Mouse (Mus musculus) forebrain, embryonic 16.5 days (tissue): ENCODE measurements around the gene Fcgr1. TPM values are rescaled to one million over a fixed set of nuclear protein-coding genes. Genes with fewer than 3 reads are reported as not detected.
"Not testable (repeated sequence)": the region's sequence is repeated elsewhere in the genome, so short reads cannot be mapped to it uniquely, and the experiment has no call there.

Source experiments
- ATAC-seq: fragments of 200-750 bp; cut with Nextera tagmentation; 2 replicates; pipeline ENCODE4 v1.8.0; 2017; ENCODE audit warnings: mild to moderate bottlenecking, moderate library complexity
- H3K27ac ChIP-seq: fragments of 300-500 bp; sonication (generic); 2 replicates; pipeline ENCODE4 v1.5.1; 2014; ENCODE audit warnings: low read length, control low read depth
- H3K27me3 ChIP-seq: fragments of 300-500 bp; sonication (generic); replicated peaks from 2 replicates; pipeline ENCODE4 v1.6.1; 2014; ENCODE audit warnings: low read length; ENCODE audit not compliant: control insufficient read depth, insufficient read depth
- H3K36me3 ChIP-seq: fragments of 300-500 bp; sonication (generic); 2 replicates; pipeline ENCODE4 v1.6.1; 2014; ENCODE audit not compliant: control insufficient read depth, insufficient read depth
- H3K4me1 ChIP-seq: fragments of 300-500 bp; sonication (generic); replicated peaks from 2 replicates; pipeline ENCODE4 v1.6.1; 2014; ENCODE audit warnings: low read length; ENCODE audit not compliant: control insufficient read depth, insufficient read depth
- H3K4me2 ChIP-seq: fragments of 300-500 bp; sonication (generic); 2 replicates; pipeline ENCODE4 v1.6.1; 2014; ENCODE audit warnings: mild to moderate bottlenecking, low read length, control low read depth
- H3K4me3 ChIP-seq: fragments of 300-500 bp; sonication (generic); replicated peaks from 2 replicates; pipeline ENCODE4 v1.5.1; 2014; ENCODE audit warnings: mild to moderate bottlenecking, low read length, control low read depth
- H3K9ac ChIP-seq: fragments of 300-500 bp; sonication (generic); replicated peaks from 2 replicates; pipeline ENCODE4 v1.6.1; 2014; ENCODE audit warnings: low read depth, low read length, control low read depth
- H3K9me3 ChIP-seq: fragments of 300-500 bp; sonication (generic); 2 replicates; pipeline ENCODE4 v1.6.1; 2016; ENCODE audit warnings: low read length; ENCODE audit not compliant: control insufficient read depth
- WGBS: fragments of 180-500 bp; shearing (Covaris S2); extraction: QIAGEN DNeasy Blood & Tissue Kit; methylation state at CpG from one replicate; pipeline ENCODE4 v1.1.7; 2014; 5-methylcytosine and 5-hydroxymethylcytosine counted together
- polyA plus RNA-seq: library from polyadenylated mRNA; unstranded; fragments of >200 nt; fragmentation: Nextera tagmentation; extraction: Ambion mirVana; gene quantifications from 2 replicates; pipeline ENCODE4 v1.2.1, GENCODE M21; 2015

Gene Fcgr1
- polyA plus RNA-seq, 1 experiment from 2014 or later: 0.92 TPM

GRCm38 (mm10) chr3:96309441-96309840 lies 15.7 kb upstream of the Fcgr1 start:
- no peaks in the 10 kb centered on the region for H3K36me3 ChIP-seq
- no peak for ATAC-seq
- 70% methylated on average over 3 of the region's 3 CpGs for WGBS
- H3K27ac ChIP-seq: no peak overlapping the region
- no peak overlapping the region for H3K4me3 ChIP-seq
- H3K4me2 ChIP-seq: no peak overlapping the region
- H3K27me3 ChIP-seq: no peaks in the 10 kb centered on the region
- H3K9ac ChIP-seq: no peak overlapping the region
- no peaks in the 10 kb centered on the region for H3K9me3 ChIP-seq
- H3K4me1 ChIP-seq: no peaks in the 10 kb centered on the region

GRCm38 (mm10) chr3:96306506-96306905 lies 12.7 kb upstream of the Fcgr1 start:
- no peak overlapping the region for H3K9ac ChIP-seq
- 89% methylated on average over 9 of the region's 9 CpGs for WGBS
- no peaks in the 10 kb centered on the region for H3K4me1 ChIP-seq
- no peak overlapping the region for H3K27ac ChIP-seq
- no peak overlapping the region for H3K4me3 ChIP-seq
- H3K36me3 ChIP-seq: no peaks in the 10 kb centered on the region
- no peak overlapping the region for H3K4me2 ChIP-seq
- ATAC-seq: no peak
- H3K9me3 ChIP-seq: no peaks in the 10 kb centered on the region
- no peaks in the 10 kb centered on the region for H3K27me3 ChIP-seq

GRCm38 (mm10) chr3:96302076-96302475 lies 8.3 kb upstream of the Fcgr1 start:
- Histone ChIP-seq H3K27ac (no peak overlapping the region), H3K27me3 (no peaks in the 10 kb centered on the region), H3K4me3 (no peak overlapping the region), H3K4me1 (no peaks in the 10 kb centered on the region), H3K9me3 (no peaks in the 10 kb centered on the region), H3K4me2 (no peak overlapping the region), H3K9ac (no peak overlapping the region), H3K36me3 (no peaks in the 10 kb centered on the region)
- no peak for ATAC-seq
- WGBS: 89% methylated on average over 5 of the region's 5 CpGs

GRCm38 (mm10) chr3:96300706-96301529 lies 7.1 kb upstream of the Fcgr1 start:
- no peaks in the 10 kb centered on the region for H3K36me3 ChIP-seq
- no peaks in the 10 kb centered on the region for H3K9me3 ChIP-seq
- WGBS: 80% methylated on average over 26 of the region's 26 CpGs
- H3K27ac ChIP-seq: no peak overlapping the region
- H3K4me3 ChIP-seq: no peak overlapping the region
- no peak overlapping the region for H3K9ac ChIP-seq
- no peak for ATAC-seq
- H3K4me1 ChIP-seq: no peaks in the 10 kb centered on the region
- no peaks in the 10 kb centered on the region for H3K27me3 ChIP-seq
- H3K4me2 ChIP-seq: no peak overlapping the region

GRCm38 (mm10) chr3:96299562-96299961 lies 5.8 kb upstream of the Fcgr1 start:
- H3K4me1 ChIP-seq: no peaks in the 10 kb centered on the region
- H3K9ac ChIP-seq: no peak overlapping the region
- ATAC-seq: no peak
- H3K4me2 ChIP-seq: no peak overlapping the region
- H3K36me3 ChIP-seq: no peaks in the 10 kb centered on the region
- H3K4me3 ChIP-seq: no peak overlapping the region
- H3K27me3 ChIP-seq: no peaks in the 10 kb centered on the region
- 96% methylated on average over 2 of the region's 2 CpGs for WGBS
- no peaks in the 10 kb centered on the region for H3K9me3 ChIP-seq
- no peak overlapping the region for H3K27ac ChIP-seq

GRCm38 (mm10) chr3:96298360-96298759 lies 4.6 kb upstream of the Fcgr1 start:
- 93% methylated on average over 4 of the region's 4 CpGs for WGBS

GRCm38 (mm10) chr3:96293368-96293767 lies 401 bp downstream of the Fcgr1 start:
- WGBS: 51% methylated on average over 5 of the region's 5 CpGs
- Histone ChIP-seq H3K36me3 (no peaks in the 10 kb centered on the region), H3K9ac (no peak overlapping the region), H3K27me3 (no peaks in the 10 kb centered on the region), H3K4me2 (no peak overlapping the region), H3K4me1 (no peaks in the 10 kb centered on the region), H3K27ac (no peak overlapping the region), H3K9me3 (no peaks in the 10 kb centered on the region), H3K4me3 (no peak overlapping the region)
- ATAC-seq: no peak

More at GRCm38 (mm10) chr3:96298360-96298759, 4.6 kb upstream of the Fcgr1 start:
- Histone ChIP-seq H3K27ac (no peak overlapping the region), H3K4me1 (no peaks in the 10 kb centered on the region), H3K9me3 (no peaks in the 10 kb centered on the region), H3K9ac (no peak overlapping the region), H3K36me3 (no peaks in the 10 kb centered on the region), H3K27me3 (no peaks in the 10 kb centered on the region), H3K4me2 (no peak overlapping the region), H3K4me3 (no peak overlapping the region)
- no peak for ATAC-seq

GRCm38 (mm10) chr3:96292641-96293040 lies 1.1 kb downstream of the Fcgr1 start:
- no peaks in the 10 kb centered on the region for H3K4me1 ChIP-seq
- H3K9ac ChIP-seq: no peak overlapping the region
- 56% methylated on average over 6 of the region's 6 CpGs for WGBS
- no peak overlapping the region for H3K4me3 ChIP-seq
- no peak overlapping the region for H3K4me2 ChIP-seq
- H3K36me3 ChIP-seq: no peaks in the 10 kb centered on the region
- no peak for ATAC-seq
- H3K27me3 ChIP-seq: no peaks in the 10 kb centered on the region
- no peaks in the 10 kb centered on the region for H3K9me3 ChIP-seq
- no peak overlapping the region for H3K27ac ChIP-seq

GRCm38 (mm10) chr3:96290727-96291126 lies 3.0 kb downstream of the Fcgr1 start:
- not testable (repeated sequence) for H3K4me2 ChIP-seq, H3K27me3 ChIP-seq, H3K4me3 ChIP-seq, H3K4me1 ChIP-seq, ATAC-seq, H3K9me3 ChIP-seq, H3K9ac ChIP-seq, H3K27ac ChIP-seq, H3K36me3 ChIP-seq
- WGBS: 94% methylated on average over 3 of the region's 3 CpGs
